Mouse (Mus musculus) ES-E14 (cell line): ENCODE measurements at regions not wholly inside any gene's neighbourhood (a gene's known extent, or its start where the extent isn't known, plus 50 kb on each side); places are given as distances from the start of the nearest gene placed in this dataset.
A peak's percentile ranks its signal among the peaks of the same experiment; 100 is the strongest.

Experiments used
- DNase-seq: peaks from one replicate; pipeline ENCODE4 v3.0.0-alpha.2; 2013; ENCODE audit warnings: low read depth, low spot score
- H3K27ac ChIP-seq: 2 replicates; pipeline ENCODE4 v1.5.1; 2012; ENCODE audit warnings: low read depth, mild to moderate bottlenecking, low read length, moderate library complexity, mixed read lengths; ENCODE audit not compliant: poor library complexity, insufficient read depth, severe bottlenecking
- H3K36me3 ChIP-seq: 2 replicates; pipeline ENCODE4 v1.6.1; 2012; ENCODE audit warnings: mild to moderate bottlenecking, low read length, moderate library complexity, mixed read lengths; ENCODE audit not compliant: control insufficient read depth, poor library complexity, insufficient read depth, severe bottlenecking
- H3K4me1 ChIP-seq, 2 experiments: fragments of 150-350 bp in 1 of 2; sonication (generic) in 1 of 2; 2 replicates each; pipeline ENCODE4 v1.6.1; 2012; ENCODE audit warnings: low read length in 2 of 2, mild to moderate bottlenecking in 1 of 2, mixed read lengths in 1 of 2; ENCODE audit not compliant: control insufficient read depth in 2 of 2, insufficient read depth in 2 of 2, poor library complexity in 1 of 2
- H3K4me3 ChIP-seq, 2 experiments: fragments of 150-350 bp in 1 of 2; sonication (generic) in 1 of 2; 2 replicates each; pipeline ENCODE4 v1.5.1; 2012; ENCODE audit warnings: low read length in 2 of 2, low read depth in 1 of 2, mild to moderate bottlenecking in 1 of 2, mixed read lengths in 1 of 2; ENCODE audit not compliant: insufficient read depth in 1 of 2, poor library complexity in 1 of 2, severe bottlenecking in 1 of 2
- H3K9ac ChIP-seq: 2 replicates; pipeline ENCODE4 v1.6.1; 2012; ENCODE audit warnings: low read depth, mild to moderate bottlenecking, low read length, mixed read lengths; ENCODE audit not compliant: poor library complexity, insufficient read depth, severe bottlenecking
- H3K9me3 ChIP-seq: fragments of 150-350 bp; sonication (generic); 2 replicates; pipeline ENCODE4 v1.6.1; 2012; ENCODE audit warnings: low read depth, mild to moderate bottlenecking, low read length; ENCODE audit not compliant: control insufficient read depth, insufficient read depth
- CHD2 ChIP-seq: IDR thresholded peaks from 2 replicates; pipeline ENCODE4 v1.6.1; 2014; ENCODE audit warnings: mild to moderate bottlenecking, low read depth, low read length, inconsistent platforms
- HCFC1 ChIP-seq: IDR thresholded peaks from 2 replicates; pipeline ENCODE4 v1.6.1; 2012; ENCODE audit warnings: low read length, inconsistent platforms, borderline replicate concordance; ENCODE audit not compliant: insufficient read depth
- MAFK ChIP-seq: IDR thresholded peaks from 2 replicates; pipeline ENCODE4 v1.6.1; 2014; ENCODE audit warnings: mild to moderate bottlenecking, low read depth, low read length, inconsistent platforms; ENCODE audit not compliant: insufficient read depth
- ZC3H11A ChIP-seq: IDR thresholded peaks from 2 replicates; pipeline ENCODE4 v1.6.1; 2012; ENCODE audit warnings: low read depth, mild to moderate bottlenecking, inconsistent platforms, low read length, borderline replicate concordance
- ZNF384 ChIP-seq: IDR thresholded peaks from 2 replicates; pipeline ENCODE4 v1.6.1; 2012; ENCODE audit warnings: low read depth, low read length, inconsistent platforms
- in situ Hi-C, 2 experiments: fragments of 600-800 bp; cut with MboI; formaldehyde crosslinking; loops; one replicate each; pipeline ENCODE4 v1.15.1; 2025; ENCODE audit warnings: low sequenced_read_pairs in 2 of 2, inconsistent platforms in 1 of 2; ENCODE audit not compliant: unreplicated experiment in 2 of 2

DNA sequence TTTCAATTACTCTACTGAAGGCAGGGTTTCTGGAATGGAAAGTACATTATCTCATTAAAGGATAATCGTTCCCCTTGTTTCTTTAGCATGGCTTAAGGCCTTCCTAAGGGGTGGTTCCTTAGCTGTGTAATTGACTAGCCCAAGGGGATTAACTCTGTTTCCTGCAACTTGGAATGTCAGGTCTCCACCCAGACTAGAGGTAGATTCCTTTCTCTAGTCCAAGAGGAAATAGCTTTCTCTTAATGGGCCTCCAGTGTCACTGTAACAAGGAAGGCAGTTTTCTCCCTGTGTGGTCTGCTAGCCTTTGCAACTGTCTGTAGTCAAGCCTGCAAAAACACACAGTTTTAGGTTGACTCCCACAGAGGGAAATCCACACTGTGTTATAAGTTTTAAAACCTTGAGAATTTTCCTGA, 64.0 kb upstream of the Adgra3 start:
- DNase-seq: peak; percentile 73
- peaks cover 4 to 15% of the 10 kb centered on the region in 2 experiments; a peak in 3 of 4 replicates for H3K4me1 ChIP-seq
- H3K27ac ChIP-seq: peak overlapping the region; percentile 77; the same call in 1 of the 2 replicates
- H3K4me3 ChIP-seq: no peak overlapping the region
- no peak overlapping the region for H3K9ac ChIP-seq
- no peak for TF ChIP-seq ZC3H11A
- no peak for TF ChIP-seq HCFC1
- no peak for TF ChIP-seq ZNF384
- no peak; the same call in 1 of the 2 replicates for TF ChIP-seq CHD2
- no peak for TF ChIP-seq MAFK
- no peaks in the 10 kb centered on the region for H3K9me3 ChIP-seq
- H3K36me3 ChIP-seq: peaks cover 2% of the 10 kb centered on the region; the same call in 1 of the 2 replicates
- in situ Hi-C loops: no loop called here

DNA sequence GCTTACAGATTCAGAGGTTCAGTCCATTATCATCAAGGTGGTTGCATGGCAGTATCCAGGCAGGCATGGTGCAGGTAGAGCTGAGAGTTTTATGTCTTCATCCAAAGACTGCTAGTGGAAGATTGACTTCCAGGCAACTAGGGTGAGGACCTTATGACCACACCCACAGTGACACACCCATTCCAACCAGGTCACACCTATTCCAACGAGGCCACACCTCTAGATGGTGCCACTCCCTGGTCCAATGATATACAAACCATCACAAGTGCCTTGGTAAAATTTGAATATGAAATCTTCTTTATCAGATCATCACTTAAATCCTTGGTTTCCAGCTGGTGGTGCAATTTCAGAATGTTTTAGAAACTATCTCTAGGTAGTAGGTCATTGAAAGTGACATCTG, 61.1 kb upstream of the Adgra3 start:
- H3K9ac ChIP-seq: no peak overlapping the region
- no peaks in the 10 kb centered on the region for H3K9me3 ChIP-seq
- in situ Hi-C loops: no loop called here
- DNase-seq: no peak
- H3K36me3 ChIP-seq: peaks cover 2% of the 10 kb centered on the region; the same call in 1 of the 2 replicates
- H3K4me1 ChIP-seq: peaks cover 4 to 15% of the 10 kb centered on the region in 2 experiments; a peak in 3 of 4 replicates
- TF ChIP-seq CHD2 (no peak), ZNF384 (no peak), HCFC1 (no peak), MAFK (no peak), ZC3H11A (no peak)
- H3K4me3 ChIP-seq: no peak overlapping the region
- no peak overlapping the region for H3K27ac ChIP-seq
